Mouse (Mus musculus): ENCODE measurements at regions not wholly inside any gene's neighbourhood (a gene's known extent, or its start where the extent isn't known, plus 50 kb on each side); places are given as distances from the start of the nearest gene placed in this dataset.

GRCm38 (mm10) chr6:24026352-24026751, 56.5 kb upstream of the Tas2r118 start:
- TF ChIP-seq CTCF (IDR thresholded peaks at IDR 0.05; ENCODE audit: low read depth, low read length) (no peak), POLR2A (IDR thresholded peaks at IDR 0.05; ENCODE audit: extremely low read depth, insufficient read depth, low read length) (no peak)
